Mouse (Mus musculus): ENCODE measurements at regions not wholly inside any gene's neighbourhood (a gene's known extent, or its start where the extent isn't known, plus 50 kb on each side); places are given as distances from the start of the nearest gene placed in this dataset.

DNA sequence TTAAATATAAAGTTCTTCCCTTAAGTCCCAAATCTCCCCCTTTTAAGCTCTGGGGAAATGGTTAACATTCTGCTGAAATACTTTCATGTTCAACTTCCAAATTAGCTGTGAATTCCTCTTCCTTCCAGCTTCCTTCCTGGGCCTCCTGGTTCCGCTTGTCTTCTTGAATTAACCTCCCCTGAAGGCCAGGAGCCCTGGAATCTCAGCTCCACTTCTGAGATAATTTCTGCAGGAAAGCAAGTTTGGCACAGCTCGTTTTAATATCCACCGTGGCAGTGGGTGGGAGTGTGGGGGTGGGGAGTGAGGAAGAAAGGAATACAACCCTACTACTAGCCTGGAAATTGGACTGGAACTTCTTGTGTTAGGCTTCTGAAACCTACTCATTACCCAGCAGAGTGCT is 110.8 kb upstream of the Tsc22d2 start:
- TF ChIP-seq TAL1 (IDR thresholded peaks at IDR 0.05; ENCODE audit: low read length) (no peak), GATA1 (IDR thresholded peaks at IDR 0.05; ENCODE audit: low read length) (no peak)

Measured in erythroblast, embryonic 14.5 days (primary cell).